Mouse (Mus musculus): ENCODE results near the gene Ndufaf2.

DNA sequence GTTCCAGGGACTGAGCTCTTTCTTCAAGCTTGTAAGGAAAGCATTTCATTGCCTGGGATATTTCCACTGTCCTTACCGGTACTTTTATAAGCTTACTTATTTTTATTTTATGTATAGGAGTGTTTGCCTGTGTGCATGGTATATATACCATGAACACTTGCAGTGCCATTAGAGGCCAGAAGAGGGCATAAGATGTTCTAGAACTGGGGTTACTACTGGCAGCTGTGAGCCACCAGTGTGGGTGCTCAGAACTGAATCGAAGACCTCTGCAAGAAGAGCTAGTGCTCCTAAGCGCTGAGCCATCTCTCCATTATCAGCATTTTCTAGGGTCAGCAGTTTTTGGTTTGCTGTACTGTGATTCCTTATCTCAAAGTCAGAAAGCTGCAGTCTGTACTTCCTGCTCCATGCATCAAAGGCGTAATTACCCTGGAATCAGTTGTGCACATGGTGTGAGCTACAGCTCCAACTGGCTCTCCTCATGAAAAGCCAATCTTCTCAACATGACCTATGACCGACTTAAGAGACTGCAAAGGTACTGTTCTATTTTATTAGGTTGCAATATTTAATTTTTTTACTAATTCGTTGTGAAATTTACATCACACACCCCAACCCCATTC lies 175.1 kb downstream of the Ndufaf2 start:
- TF ChIP-seq CTCF (IDR thresholded peaks at IDR 0.05; ENCODE audit: extremely low read depth, insufficient read depth, insufficient read length, insufficient replicate concordance) (no peak), POLR2A (IDR thresholded peaks at IDR 0.05; ENCODE audit: low read depth, low read length) (no peak)
